ENCODE assay signal across 25 mouse cellular contexts in the genomic region with DNA sequence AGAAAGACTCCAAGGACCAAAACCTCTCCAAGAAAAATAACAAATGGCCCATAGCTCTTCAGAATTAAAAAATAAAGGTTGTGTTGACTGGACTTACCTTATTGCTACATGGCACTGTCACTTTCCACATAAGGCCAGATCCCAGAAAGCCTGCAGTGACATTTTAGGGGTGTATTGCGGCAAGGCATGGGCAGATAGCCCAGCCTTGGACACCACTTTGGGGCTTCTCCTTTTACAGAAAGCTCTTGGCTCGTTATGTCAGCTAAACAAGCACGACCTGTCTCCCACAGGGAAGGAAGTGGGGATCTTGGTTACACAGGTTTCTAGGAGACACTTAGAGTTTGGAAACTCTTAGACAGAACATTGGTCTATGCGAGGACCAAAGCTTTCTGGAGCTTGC.
DNase-seq lines count a peak whose midpoint lies in the region; ATAC-seq lines count a peak whose summit lies in the region.
"Had no signal": no experiment of that assay in that cellular context is flagged by ENCODE, and none has a peak within 500 bp of the region (broad histone marks: within the 10 kb centered on the region; RNA-seq: fewer than 3 reads in every experiment).

No protein-coding gene starts in this region.

- intact Hi-C loops in gastrocnemius, postnatal 36 days (cut with DNase I): no loop called here

- ATAC-seq in megakaryocyte, adult 5-6 weeks (ENCODE audit: poor library complexity, severe bottlenecking): peak; percentile 36
- no peak for ATAC-seq in forebrain, embryonic 13.5 days
- ATAC-seq: activated CD4-positive, CD25-positive, alpha-beta regulatory T cell, adult 4 months; forebrain, embryonic 16.5 days; hindbrain, embryonic 16.5 days; intestine, embryonic 15.5 days had no signal

- peaks cover 10% of the 10 kb centered on the region for H3K4me1 ChIP-seq in forebrain, embryonic 13.5 days

- 85% methylated on average over 4 of the region's 4 CpGs for WGBS in forebrain, embryonic 13.5 days

- no peak overlapping the region for H3K9ac ChIP-seq in forebrain, embryonic 13.5 days
- H3K9ac ChIP-seq: embryonic facial prominence, embryonic 12.5 days; embryonic facial prominence, embryonic 15.5 days; forebrain, embryonic 12.5 days; hindbrain, embryonic 13.5 days; intestine, embryonic 15.5 days had no signal

- no peak overlapping the region for H3K27ac ChIP-seq in forebrain, embryonic 13.5 days
- H3K27ac ChIP-seq: embryonic facial prominence, embryonic 12.5 days; embryonic facial prominence, embryonic 15.5 days; forebrain, embryonic 12.5 days; hindbrain, embryonic 10.5 days; hindbrain, embryonic 13.5 days; intestine, embryonic 15.5 days had no signal

- no peaks in the 10 kb centered on the region for H3K9me3 ChIP-seq in forebrain, embryonic 13.5 days (replicated peaks)
- H3K9me3 ChIP-seq: embryonic facial prominence, embryonic 12.5 days; embryonic facial prominence, embryonic 15.5 days; forebrain, embryonic 12.5 days; hindbrain, embryonic 10.5 days; hindbrain, embryonic 13.5 days; intestine, embryonic 15.5 days had no signal

- H3K36me3 ChIP-seq in forebrain, embryonic 13.5 days (ENCODE audit: poor library complexity, severe bottlenecking): no peaks in the 10 kb centered on the region
- H3K36me3 ChIP-seq: embryonic facial prominence, embryonic 12.5 days; embryonic facial prominence, embryonic 15.5 days; forebrain, embryonic 12.5 days; hindbrain, embryonic 10.5 days; hindbrain, embryonic 13.5 days; intestine, embryonic 15.5 days had no signal

- peak; percentile 44 for DNase-seq in gastrocnemius, adult 18-20 months (ENCODE audit: low spot score)
- DNase-seq in gastrocnemius, postnatal 36 days: no peak
- peak; percentile 53 for DNase-seq in gastrocnemius, postnatal 25 days
- DNase-seq in gastrocnemius, postnatal 4 days (ENCODE audit: low spot score in 2 of 2): no peak
- DNase-seq in thymus, postnatal 14 days: no peak
- no peak for DNase-seq in cerebellum, adult 11-12 months
- DNase-seq: adrenal gland, adult 8-10 months; adrenal gland, postnatal 36 days; cerebellum, adult 2 months; cerebellum, adult 9-11 months; cerebellum, postnatal 25 days; heart, adult 11 months; kidney, adult 11 months had no signal

- no peak overlapping the region for H3K4me2 ChIP-seq in forebrain, embryonic 13.5 days
- H3K4me2 ChIP-seq: embryonic facial prominence, embryonic 12.5 days; embryonic facial prominence, embryonic 15.5 days; forebrain, embryonic 12.5 days; heart, embryonic 11.5 days; hindbrain, embryonic 13.5 days; intestine, embryonic 15.5 days had no signal

- no peaks in the 10 kb centered on the region for H3K27me3 ChIP-seq in forebrain, embryonic 13.5 days
- H3K27me3 ChIP-seq: embryonic facial prominence, embryonic 12.5 days; embryonic facial prominence, embryonic 15.5 days; forebrain, embryonic 12.5 days; hindbrain, embryonic 13.5 days; intestine, embryonic 15.5 days had no signal

- H3K4me3 ChIP-seq in forebrain, embryonic 13.5 days: no peak overlapping the region
- H3K4me3 ChIP-seq: embryonic facial prominence, embryonic 12.5 days; embryonic facial prominence, embryonic 15.5 days; forebrain, embryonic 12.5 days; hindbrain, embryonic 10.5 days; hindbrain, embryonic 13.5 days; intestine, embryonic 15.5 days had no signal

Comparison
In these comparisons a context has a peak if more than half of its experiments do, and no peak if none do; other contexts are left out.
1. DNase-seq: peak in gastrocnemius, adult 18-20 months (single experiment) and gastrocnemius, postnatal 25 days (single experiment); none in gastrocnemius, postnatal 36 days (0 of 2), gastrocnemius, postnatal 4 days (0 of 2), thymus, postnatal 14 days (single experiment) and cerebellum, adult 11-12 months (single experiment).